ENCODE assay signal across 23 mouse cellular contexts in the genomic region with DNA sequence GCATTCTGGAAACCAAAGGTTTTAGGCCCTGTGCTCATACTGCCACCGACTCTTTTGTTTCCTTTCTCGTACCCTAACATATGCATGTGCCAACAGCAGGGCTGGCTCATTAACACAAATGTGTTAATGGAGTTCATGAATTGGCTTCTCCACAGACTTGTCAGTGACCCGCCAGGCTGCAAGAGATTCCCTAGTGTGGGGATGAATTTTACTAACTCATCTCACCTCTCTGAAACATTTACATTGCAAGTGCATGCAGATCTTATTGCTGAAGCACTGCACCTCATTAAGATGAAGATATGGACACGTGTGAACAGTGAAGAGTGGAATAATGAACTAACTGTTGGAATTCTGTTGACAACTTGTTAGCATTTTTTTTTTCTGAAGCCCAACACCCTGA.
"Had no signal": no experiment of that assay in that cellular context is flagged by ENCODE, and none has a peak within 500 bp of the region (broad histone marks: within the 10 kb centered on the region; RNA-seq: fewer than 3 reads in every experiment).

No protein-coding gene starts in this region.

- H3K9ac ChIP-seq: kidney, embryonic 15.5 days; limb, embryonic 12.5 days; limb, embryonic 15.5 days; liver, embryonic 14.5 days; liver, postnatal 0 days; lung, embryonic 14.5 days; midbrain, embryonic 15.5 days; neural tube, embryonic 12.5 days; neural tube, embryonic 15.5 days; stomach, embryonic 15.5 days had no signal

- H3K4me2 ChIP-seq: kidney, embryonic 15.5 days; limb, embryonic 12.5 days; limb, embryonic 15.5 days; liver, embryonic 11.5 days; lung, embryonic 14.5 days; midbrain, embryonic 11.5 days; midbrain, embryonic 15.5 days; neural tube, embryonic 12.5 days; neural tube, embryonic 15.5 days; stomach, embryonic 15.5 days had no signal

- H3K4me3 ChIP-seq: kidney, embryonic 15.5 days; limb, embryonic 12.5 days; limb, embryonic 15.5 days; megakaryocyte, embryonic 14.5 days; midbrain, embryonic 15.5 days; neural tube, embryonic 12.5 days; neural tube, embryonic 15.5 days; stomach, embryonic 15.5 days had no signal

- H3K36me3 ChIP-seq: kidney, embryonic 15.5 days; limb, embryonic 12.5 days; limb, embryonic 15.5 days; midbrain, embryonic 15.5 days; neural tube, embryonic 12.5 days; neural tube, embryonic 15.5 days; stomach, embryonic 15.5 days had no signal

- DNase-seq: kidney, adult 8-10 months; kidney, postnatal 10 days; kidney, postnatal 36 days; left cerebral cortex, postnatal 4 days; liver, postnatal 0 days; lung, embryonic 14.5 days; right cerebral cortex, adult 18-20 months; right cerebral cortex, postnatal 14 days; right cerebral cortex, postnatal 4 days; thymus, postnatal 25 days had no signal

- ATAC-seq: liver, postnatal 0 days; lung, postnatal 0 days; midbrain, embryonic 15.5 days had no signal

- H3K27ac ChIP-seq: kidney, embryonic 15.5 days; limb, embryonic 12.5 days; limb, embryonic 15.5 days; liver, embryonic 14.5 days; macrophage; midbrain, embryonic 15.5 days; neural tube, embryonic 12.5 days; neural tube, embryonic 15.5 days; stomach, embryonic 15.5 days had no signal

- H3K27me3 ChIP-seq: kidney, embryonic 15.5 days; limb, embryonic 12.5 days; limb, embryonic 15.5 days; megakaryocyte, embryonic 14.5 days; midbrain, embryonic 15.5 days; neural tube, embryonic 12.5 days; neural tube, embryonic 15.5 days; stomach, embryonic 15.5 days had no signal

- H3K9me3 ChIP-seq: kidney, embryonic 15.5 days; limb, embryonic 12.5 days; limb, embryonic 15.5 days; megakaryocyte, embryonic 14.5 days; midbrain, embryonic 15.5 days; neural tube, embryonic 12.5 days; neural tube, embryonic 15.5 days; stomach, embryonic 15.5 days had no signal

- H3K4me1 ChIP-seq: kidney, embryonic 15.5 days; limb, embryonic 12.5 days; limb, embryonic 15.5 days; megakaryocyte, embryonic 14.5 days; midbrain, embryonic 15.5 days; neural tube, embryonic 12.5 days; neural tube, embryonic 15.5 days; stomach, embryonic 15.5 days had no signal
